Mouse (Mus musculus) heart, postnatal 0 days (tissue): Measurements from ENCODE around the gene Shank1. TPM values are rescaled to one million over a fixed set of nuclear protein-coding genes. Genes with fewer than 3 reads are reported as not detected.
A peak's percentile ranks its signal among the peaks of the same experiment; 100 is the strongest.

Experiments used
- ATAC-seq: fragments of 200-750 bp; cut with Nextera tagmentation; 2 replicates; pipeline ENCODE4 v1.8.0; 2017; ENCODE audit warnings: low read depth, moderate number of reproducible peaks, moderate library complexity; ENCODE audit not compliant: insufficient read depth
- DNase-seq: peaks from one replicate; pipeline ENCODE4 v3.0.0-alpha.2; 2016; ENCODE audit warnings: low spot score
- H3K27ac ChIP-seq: fragments of 300-500 bp; sonication (generic); 2 replicates; pipeline ENCODE4 v1.5.1; 2014; ENCODE audit warnings: low read depth, mild to moderate bottlenecking
- H3K27me3 ChIP-seq: fragments of 300-500 bp; sonication (generic); 2 replicates; pipeline ENCODE4 v1.6.1; 2014; ENCODE audit warnings: low read length, mixed read lengths; ENCODE audit not compliant: control insufficient read depth, insufficient read depth
- H3K36me3 ChIP-seq: fragments of 300-500 bp; sonication (generic); replicated peaks from 2 replicates; pipeline ENCODE4 v1.6.1; 2014; ENCODE audit warnings: low read length, mixed read lengths; ENCODE audit not compliant: control insufficient read depth, insufficient read depth
- H3K4me1 ChIP-seq: fragments of 300-500 bp; sonication (generic); 2 replicates; pipeline ENCODE4 v1.6.1; 2014; ENCODE audit warnings: antibody characterized with exemption; ENCODE audit not compliant: control insufficient read depth, insufficient read depth
- H3K4me2 ChIP-seq: fragments of 300-500 bp; sonication (generic); 2 replicates; pipeline ENCODE4 v1.6.1; 2014; ENCODE audit warnings: low read depth, mild to moderate bottlenecking, low read length, moderate library complexity
- H3K4me3 ChIP-seq: fragments of 300-500 bp; sonication (generic); 2 replicates; pipeline ENCODE4 v1.5.1; 2014; ENCODE audit warnings: low read depth, low read length
- H3K9ac ChIP-seq: fragments of 300-500 bp; sonication (generic); replicated peaks from 2 replicates; pipeline ENCODE4 v1.6.1; 2014; ENCODE audit warnings: low read depth, low read length, mixed read lengths
- H3K9me3 ChIP-seq: fragments of 300-500 bp; sonication (generic); replicated peaks from 2 replicates; pipeline ENCODE4 v1.6.1; 2016; ENCODE audit warnings: low read length; ENCODE audit not compliant: control insufficient read depth
- CTCF ChIP-seq: IDR thresholded peaks from 2 replicates; pipeline ENCODE4 v1.5.1; 2016; ENCODE audit warnings: antibody characterized with exemption, control low read depth, low read depth
- EP300 ChIP-seq: IDR thresholded peaks from 2 replicates; pipeline ENCODE4 v1.6.1; 2016; ENCODE audit warnings: antibody characterized with exemption, low read depth
- WGBS: fragments of 180-500 bp; shearing (Covaris S2); extraction: QIAGEN DNeasy Blood & Tissue Kit; methylation state at CpG from one replicate; pipeline ENCODE4 v1.1.7; 2014; 5-methylcytosine and 5-hydroxymethylcytosine counted together
- polyA plus RNA-seq: library from polyadenylated mRNA; unstranded; fragments of >200 nt; fragmentation: Nextera tagmentation; extraction: Ambion mirVana; gene quantifications from 2 replicates; pipeline ENCODE4 v1.2.1, GENCODE M21; 2015
- total RNA-seq: library from RNA; depleted of rRNA; stranded (reverse); fragments of >200 nt; gene quantifications from 2 replicates; pipeline ENCODE4 v1.2.3, GENCODE M21; 2014; ENCODE audit warnings: low replicate concordance; rRNA removed

The Shank1 gene
- total RNA-seq, result 0.19 and 0.61 TPM in 2 replicates
- polyA plus RNA-seq, result 0.33 and 0.36 TPM in 2 replicates

DNA sequence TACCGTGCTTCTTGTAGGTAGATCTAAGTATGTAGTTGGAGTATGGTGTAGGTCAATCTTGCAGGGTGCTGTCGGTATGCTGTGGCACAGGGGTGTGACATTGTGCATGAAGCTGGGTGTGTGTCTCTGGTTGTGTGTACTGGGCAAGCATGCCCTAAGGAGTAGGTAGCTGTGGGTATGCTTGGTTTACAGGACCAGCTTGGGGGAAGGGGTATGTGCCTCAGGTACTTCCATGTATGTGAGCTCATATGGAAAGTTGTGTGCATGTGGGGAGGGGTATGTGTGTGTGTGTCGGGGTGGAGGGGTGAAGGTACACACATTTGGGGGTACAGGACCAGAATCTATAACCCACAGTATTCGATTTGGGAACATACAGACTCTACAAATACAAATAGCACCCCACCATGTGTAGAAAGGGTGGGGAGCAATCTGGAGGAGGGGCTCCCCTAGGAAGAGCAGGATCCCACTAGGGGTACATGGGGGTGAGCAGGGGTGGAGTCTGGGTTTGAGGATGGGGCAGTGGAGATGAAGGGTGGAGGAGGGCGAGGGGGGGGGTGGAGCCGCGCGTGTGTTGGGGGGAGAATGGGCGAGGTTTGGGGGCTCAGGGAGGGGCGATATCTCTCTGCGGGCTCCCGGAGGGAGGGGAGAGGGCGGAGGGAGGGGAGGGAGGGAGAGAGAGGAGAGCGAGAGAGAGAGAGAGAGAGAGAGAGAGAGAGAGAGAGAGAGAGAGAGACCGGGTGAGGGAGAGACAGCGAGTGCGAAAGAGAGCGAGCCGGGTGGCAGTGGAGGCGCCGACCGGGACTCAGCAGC lies at the start of gene Shank1:
TSS of gene Shank1 (plus strand) at position 779 of the 810 bp plus-strand sequence.
- Histone ChIP-seq H3K27me3 (peaks cover 39% of the 10 kb centered on the region), H3K4me2 (peak within 1 kb of the TSS; percentile 85), H3K4me3 (peak within 1 kb of the TSS; percentile 39), H3K9ac (no peak within 1 kb of the TSS), H3K27ac (no peak within 1 kb of the TSS), H3K36me3 (no peaks in the 10 kb centered on the region), H3K4me1 (peaks cover 14% of the 10 kb centered on the region), H3K9me3 (no peaks in the 10 kb centered on the region)
- 21% methylated on average over 10 of the region's 22 CpGs for WGBS
- ATAC-seq, result no peak
- no peak for TF ChIP-seq CTCF
- no peak for TF ChIP-seq EP300
- no peak for DNase-seq

DNA sequence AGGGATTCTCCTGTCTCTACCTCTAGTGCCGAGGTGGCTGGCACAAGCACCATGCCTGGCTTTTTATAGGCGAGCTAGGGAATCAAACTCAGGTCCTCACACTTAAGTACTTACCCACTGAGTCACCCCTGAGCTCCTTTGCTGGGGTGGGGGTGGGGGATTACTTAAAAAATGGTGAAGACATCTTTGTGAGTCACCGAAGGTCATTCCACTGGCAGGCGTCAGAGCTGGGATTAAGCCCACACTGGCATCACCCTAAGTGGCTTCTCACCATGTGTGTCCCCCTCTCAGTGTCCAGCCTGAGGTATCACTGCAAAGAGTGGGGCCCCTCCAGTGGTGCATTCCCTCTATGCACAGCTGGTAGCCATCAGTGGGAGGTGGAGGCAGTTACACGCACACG lies 49.6 kb upstream of the Shank1 start:
- Histone ChIP-seq H3K4me1 (no peaks in the 10 kb centered on the region), H3K36me3 (no peaks in the 10 kb centered on the region), H3K27me3 (peaks cover 18% of the 10 kb centered on the region), H3K4me3 (no peak overlapping the region), H3K27ac (no peak overlapping the region), H3K4me2 (no peak overlapping the region), H3K9ac (no peak overlapping the region), H3K9me3 (no peaks in the 10 kb centered on the region)
- 68% methylated on average over 6 of the region's 6 CpGs for WGBS
- TF ChIP-seq CTCF, result no peak
- TF ChIP-seq EP300, result no peak
- no peak for ATAC-seq
- no peak for DNase-seq

DNA sequence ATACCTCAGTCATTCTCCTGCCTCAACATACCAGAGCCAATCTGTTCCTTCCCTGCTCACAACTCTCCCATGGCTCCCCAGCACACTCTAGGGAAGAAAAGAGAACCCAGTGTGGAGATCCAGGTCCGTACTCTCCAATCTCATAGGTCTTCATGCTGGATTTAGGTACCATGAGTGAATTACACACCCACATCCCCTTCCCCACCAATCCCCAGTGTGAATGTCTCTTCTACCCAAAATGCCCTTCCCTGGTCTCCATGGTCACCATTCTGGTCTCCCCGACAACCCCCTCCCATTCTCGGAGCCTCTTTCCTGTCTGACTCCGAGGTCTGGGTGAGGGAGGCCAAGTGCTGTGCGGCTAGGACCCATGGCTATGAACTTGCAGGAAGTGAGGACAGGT lies 48.9 kb upstream of the Shank1 start, which contains the start of gene Gm15517:
TSS of gene Gm15517 (plus strand) at position 301 of the 400 bp plus-strand sequence.
- Histone ChIP-seq H3K36me3 (no peaks in the 10 kb centered on the region), H3K4me2 (no peak within 1 kb of the TSS), H3K4me1 (no peaks in the 10 kb centered on the region), H3K27ac (no peak within 1 kb of the TSS), H3K4me3 (no peak within 1 kb of the TSS), H3K9me3 (no peaks in the 10 kb centered on the region), H3K27me3 (peaks cover 18% of the 10 kb centered on the region), H3K9ac (no peak within 1 kb of the TSS)
- ATAC-seq, result no peak
- DNase-seq, result no peak
- TF ChIP-seq EP300, result no peak
- 46% methylated on average over 5 of the region's 5 CpGs for WGBS

DNA sequence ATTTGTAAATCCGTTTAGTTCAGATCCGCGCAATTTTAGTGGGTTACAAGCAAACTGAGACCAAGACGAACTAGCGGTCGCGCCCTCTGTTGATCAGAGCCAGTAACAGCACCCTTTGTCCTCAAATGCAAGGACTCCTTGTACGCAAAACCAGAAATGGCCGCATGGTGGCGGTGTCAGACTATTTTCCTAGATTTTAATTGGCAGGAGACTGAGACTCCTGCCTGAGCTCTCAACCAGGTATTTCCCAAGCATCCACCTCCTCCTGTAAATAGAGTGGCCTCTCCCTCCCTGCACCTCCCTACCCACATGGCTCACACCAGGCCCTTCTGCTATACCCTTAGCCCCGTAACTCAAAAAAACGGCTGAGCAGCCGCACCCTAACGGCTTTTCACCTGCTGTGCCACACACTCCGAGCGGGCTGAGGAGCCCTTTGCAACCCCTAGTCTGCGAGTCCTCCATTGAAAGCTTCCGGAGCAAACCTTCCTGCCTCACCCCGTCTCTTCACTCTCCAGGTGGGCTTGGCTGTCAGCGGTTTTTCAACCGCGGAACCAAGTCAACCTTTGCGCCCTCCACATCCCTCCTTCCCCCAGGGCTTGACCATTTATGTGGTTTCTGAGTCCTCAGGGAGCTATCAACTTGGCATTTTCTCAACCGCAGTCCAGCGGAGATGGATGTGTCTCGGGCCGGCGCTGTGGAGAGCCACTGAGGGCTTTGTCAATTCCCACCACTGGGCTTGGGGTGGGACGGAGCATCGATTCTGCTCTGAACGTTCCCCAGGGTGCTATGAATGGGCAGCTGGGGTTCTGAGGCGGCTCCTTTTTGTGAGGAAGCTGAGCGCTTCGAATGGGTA lies 47.0 kb upstream of the Shank1 start:
- Histone ChIP-seq H3K27ac (no peak overlapping the region), H3K4me1 (no peaks in the 10 kb centered on the region), H3K4me3 (no peak overlapping the region), H3K36me3 (no peaks in the 10 kb centered on the region), H3K9ac (no peak overlapping the region), H3K9me3 (no peaks in the 10 kb centered on the region), H3K4me2 (no peak overlapping the region), H3K27me3 (peaks cover 21% of the 10 kb centered on the region)
- 5% methylated on average over 34 of the region's 34 CpGs for WGBS
- no peak for TF ChIP-seq EP300
- TF ChIP-seq CTCF, result peak; percentile 98
- DNase-seq (peak; percentile 84), ATAC-seq (peak; percentile 71; the same call in 1 of the 2 replicates)

DNA sequence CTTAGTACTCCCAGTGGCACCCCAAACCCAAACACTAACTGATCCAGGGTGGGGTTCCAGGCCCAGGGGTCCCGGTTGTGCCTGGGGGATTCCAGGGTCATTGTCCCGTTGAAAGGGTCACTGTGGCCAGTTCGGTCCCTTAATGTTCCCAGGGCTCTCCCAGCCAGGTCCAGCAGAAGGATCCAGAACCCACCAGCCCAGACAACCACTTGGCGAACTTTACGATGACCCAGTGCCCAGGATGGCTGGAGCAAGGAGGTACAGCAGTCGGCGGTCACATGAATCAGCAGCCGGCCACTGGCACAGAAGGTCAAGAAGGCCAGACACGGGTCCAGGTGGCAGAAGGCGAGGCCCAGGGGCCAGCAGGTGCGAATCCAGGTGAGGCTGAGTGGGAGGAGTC lies 41.9 kb upstream of the Shank1 start:
- H3K9ac ChIP-seq, result no peak overlapping the region
- no peak for DNase-seq
- H3K36me3 ChIP-seq, result no peaks in the 10 kb centered on the region
- no peak overlapping the region for H3K4me2 ChIP-seq
- H3K9me3 ChIP-seq, result no peaks in the 10 kb centered on the region
- no peaks in the 10 kb centered on the region for H3K4me1 ChIP-seq
- no peak for TF ChIP-seq EP300
- no peak for TF ChIP-seq CTCF
- H3K4me3 ChIP-seq, result no peak overlapping the region
- WGBS, result 71% methylated on average over 11 of the region's 11 CpGs
- H3K27ac ChIP-seq, result no peak overlapping the region
- no peak for ATAC-seq
- H3K27me3 ChIP-seq, result peaks cover 12% of the 10 kb centered on the region; the same call in 1 of the 2 replicates
